Mouse (Mus musculus) ES-Bruce4 (cell line): ENCODE data around the gene Ift172. TPM values are rescaled to one million over a fixed set of nuclear protein-coding genes. Genes with fewer than 3 reads are reported as not detected.

ENCODE experiments used
- H3K27ac ChIP-seq: 2 replicates; pipeline ENCODE4 v1.5.1; 2012; ENCODE audit warnings: low read length, inconsistent platforms; ENCODE audit not compliant: insufficient read depth
- H3K27me3 ChIP-seq: 2 replicates; pipeline ENCODE4 v1.6.1; 2012; ENCODE audit warnings: mild to moderate bottlenecking, low read length, inconsistent platforms; ENCODE audit not compliant: control insufficient read depth, poor library complexity, insufficient read depth, severe bottlenecking
- H3K36me3 ChIP-seq: 2 replicates; pipeline ENCODE4 v1.6.1; 2012; ENCODE audit warnings: inconsistent platforms, mild to moderate bottlenecking, low read length, moderate library complexity; ENCODE audit not compliant: control insufficient read depth, poor library complexity, insufficient read depth, severe bottlenecking
- H3K4me1 ChIP-seq: one replicate; pipeline ENCODE4 v1.8.1; 2011; ENCODE audit warnings: low read length; ENCODE audit not compliant: control insufficient read depth, insufficient read depth
- H3K4me3 ChIP-seq: 2 replicates; pipeline ENCODE4 v1.5.1; 2011; ENCODE audit warnings: low read depth, mild to moderate bottlenecking, low read length
- H3K9ac ChIP-seq: 2 replicates; pipeline ENCODE4 v1.6.1; 2012; ENCODE audit warnings: low read depth, mild to moderate bottlenecking, inconsistent platforms; ENCODE audit not compliant: poor library complexity, severe bottlenecking
- H3K9me3 ChIP-seq: replicated peaks from 2 replicates; pipeline ENCODE4 v1.6.1; 2012; ENCODE audit warnings: mild to moderate bottlenecking, low read length, inconsistent platforms; ENCODE audit not compliant: control insufficient read depth, poor library complexity, insufficient read depth, severe bottlenecking
- CTCF ChIP-seq: IDR thresholded peaks from one replicate; pipeline ENCODE4 v1.8.1; 2011; ENCODE audit warnings: low read depth, low read length
- EP300 ChIP-seq: IDR thresholded peaks from 2 replicates; pipeline ENCODE4 v1.6.1; 2011; ENCODE audit warnings: low read depth, low read length; ENCODE audit not compliant: insufficient read depth
- POLR2A ChIP-seq: IDR thresholded peaks from one replicate; pipeline ENCODE4 v1.8.1; 2011; ENCODE audit warnings: low read length; ENCODE audit not compliant: insufficient read depth
- polyA plus RNA-seq: library from polyadenylated mRNA; stranded (reverse); fragments of >200 nt; gene quantifications from 2 replicates; pipeline ENCODE4 v1.2.4, GENCODE M21; 2011; ENCODE audit warnings: low read depth; ENCODE audit not compliant: missing spikeins, insufficient read depth, insufficient read length

The Ift172 gene
- polyA plus RNA-seq, 1 experiment = 27.2 TPM

DNA sequence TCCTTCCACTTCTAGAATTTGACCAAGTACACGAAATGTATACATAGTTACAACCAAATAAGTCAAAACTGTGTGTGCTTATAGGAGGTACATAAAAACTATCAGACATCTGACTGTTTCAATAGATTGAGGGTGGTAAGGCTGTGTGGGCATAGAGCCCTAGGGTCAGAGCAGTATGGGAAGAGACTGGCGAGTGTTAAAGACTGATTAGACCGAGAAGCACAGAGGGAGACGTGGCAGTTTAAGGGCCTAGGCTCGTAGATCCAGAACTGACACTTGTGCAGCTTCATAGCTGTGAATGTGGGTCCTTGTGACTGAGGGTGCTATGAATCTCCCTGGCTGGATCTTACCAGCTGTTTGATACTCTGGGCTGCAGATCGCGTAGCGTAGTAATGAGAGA lies 36.0 kb downstream of the Ift172 start:
- Histone ChIP-seq H3K9ac (no peak overlapping the region), H3K27me3 (no peaks in the 10 kb centered on the region), H3K36me3 (peaks cover 7% of the 10 kb centered on the region; the same call in 1 of the 2 replicates), H3K4me3 (no peak overlapping the region), H3K4me1 (peaks cover 2% of the 10 kb centered on the region), H3K9me3 (no peaks in the 10 kb centered on the region), H3K27ac (peak overlapping the region; percentile 24; the same call in 1 of the 2 replicates)
- TF ChIP-seq EP300 (no peak), CTCF (no peak), POLR2A (no peak)

- Histone ChIP-seq H3K27ac (peak overlapping the region; percentile 32; the same call in 1 of the 2 replicates), H3K9me3 (no peaks in the 10 kb centered on the region), H3K27me3 (no peaks in the 10 kb centered on the region), H3K36me3 (peaks cover 8% of the 10 kb centered on the region; the same call in 1 of the 2 replicates), H3K9ac (no peak overlapping the region), H3K4me1 (peaks cover 2% of the 10 kb centered on the region), H3K4me3 (no peak overlapping the region)
- no peak for TF ChIP-seq POLR2A
- no peak for TF ChIP-seq CTCF
- TF ChIP-seq EP300 = no peak
These were observed 36.5 kb downstream of the Ift172 start for GRCm38 (mm10) chr5:31254452-31254851.

GRCm38 (mm10) chr5:31253806-31254205 lies 37.1 kb downstream of the Ift172 start:
- Histone ChIP-seq H3K27ac (no peak overlapping the region), H3K9me3 (no peaks in the 10 kb centered on the region), H3K9ac (no peak overlapping the region), H3K4me1 (peaks cover 2% of the 10 kb centered on the region), H3K36me3 (peaks cover 8% of the 10 kb centered on the region; the same call in 1 of the 2 replicates), H3K4me3 (no peak overlapping the region), H3K27me3 (no peaks in the 10 kb centered on the region)
- TF ChIP-seq EP300 = no peak
- TF ChIP-seq CTCF = no peak
- TF ChIP-seq POLR2A = no peak

GRCm38 (mm10) chr5:31252795-31253545 lies 37.9 kb downstream of the Ift172 start:
- no peaks in the 10 kb centered on the region for H3K9me3 ChIP-seq
- H3K9ac ChIP-seq = no peak overlapping the region
- no peak overlapping the region for H3K27ac ChIP-seq
- H3K4me3 ChIP-seq = no peak overlapping the region
- TF ChIP-seq POLR2A = no peak
- peak; percentile 39 for TF ChIP-seq CTCF
- no peak for TF ChIP-seq EP300
- peaks cover 8% of the 10 kb centered on the region; the same call in 1 of the 2 replicates for H3K36me3 ChIP-seq
- no peaks in the 10 kb centered on the region for H3K27me3 ChIP-seq
- peaks cover 2% of the 10 kb centered on the region for H3K4me1 ChIP-seq

- no peak overlapping the region for H3K27ac ChIP-seq
- peak overlapping the region; percentile 11 for H3K9ac ChIP-seq
- H3K4me1 ChIP-seq = peaks cover 2% of the 10 kb centered on the region
- peaks cover 8% of the 10 kb centered on the region; the same call in 1 of the 2 replicates for H3K36me3 ChIP-seq
- no peak for TF ChIP-seq EP300
- no peak for TF ChIP-seq POLR2A
- no peak for TF ChIP-seq CTCF
- no peaks in the 10 kb centered on the region for H3K9me3 ChIP-seq
- no peaks in the 10 kb centered on the region for H3K27me3 ChIP-seq
- peak overlapping the region; percentile 54 for H3K4me3 ChIP-seq
These were observed 38.8 kb downstream of the Ift172 start for GRCm38 (mm10) chr5:31252151-31252550.

GRCm38 (mm10) chr5:31251541-31252101 lies 39.3 kb downstream of the Ift172 start, which contains the start of gene Krtcap3:
TSS of gene Krtcap3 (plus strand) at chr5:31251691.
- Histone ChIP-seq H3K27ac (no peak within 1 kb of the TSS), H3K36me3 (peaks cover 8% of the 10 kb centered on the region; the same call in 1 of the 2 replicates), H3K9me3 (no peaks in the 10 kb centered on the region)

More at GRCm38 (mm10) chr5:31251541-31252101, 39.3 kb downstream of the Ift172 start, which contains the start of gene Krtcap3:
- no peaks in the 10 kb centered on the region for H3K27me3 ChIP-seq
- peak within 1 kb of the TSS; percentile 54 for H3K4me3 ChIP-seq
- H3K4me1 ChIP-seq = peaks cover 2% of the 10 kb centered on the region
- TF ChIP-seq CTCF (no peak), POLR2A (no peak), EP300 (no peak)
- peak within 1 kb of the TSS; percentile 11 for H3K9ac ChIP-seq
